Mouse (Mus musculus) intestine, postnatal 0 days (tissue): ENCODE results near the gene Mrpl34. TPM values are rescaled to one million over a fixed set of nuclear protein-coding genes. Genes with fewer than 3 reads are reported as not detected.

Experiments
- ATAC-seq: fragments of 200-750 bp; cut with Nextera tagmentation; 2 replicates; pipeline ENCODE4 v1.8.0; 2017; ENCODE audit warnings: mild to moderate bottlenecking, moderate TSS enrichment, moderate library complexity
- H3K27ac ChIP-seq: fragments of 300-500 bp; sonication (generic); 2 replicates; pipeline ENCODE4 v1.5.1; 2014; ENCODE audit warnings: mild to moderate bottlenecking, low read depth, low read length, moderate library complexity
- H3K27me3 ChIP-seq: fragments of 300-500 bp; sonication (generic); replicated peaks from 2 replicates; pipeline ENCODE4 v1.6.1; 2014; ENCODE audit warnings: low read length, mixed read lengths; ENCODE audit not compliant: control insufficient read depth, insufficient read depth
- H3K36me3 ChIP-seq: fragments of 300-500 bp; sonication (generic); 2 replicates; pipeline ENCODE4 v1.6.1; 2014; ENCODE audit warnings: mild to moderate bottlenecking, moderate library complexity; ENCODE audit not compliant: control insufficient read depth, insufficient read depth
- H3K4me1 ChIP-seq: fragments of 300-500 bp; sonication (generic); replicated peaks from 2 replicates; pipeline ENCODE4 v1.6.1; 2014; ENCODE audit warnings: antibody characterized with exemption, low read length, mixed read lengths; ENCODE audit not compliant: control insufficient read depth, insufficient read depth
- H3K4me2 ChIP-seq: fragments of 300-500 bp; sonication (generic); replicated peaks from 2 replicates; pipeline ENCODE4 v1.6.1; 2014; ENCODE audit warnings: low read depth, mild to moderate bottlenecking, moderate library complexity
- H3K4me3 ChIP-seq: fragments of 300-500 bp; sonication (generic); 2 replicates; pipeline ENCODE4 v1.5.1; 2014; ENCODE audit warnings: low read depth, low read length
- H3K9ac ChIP-seq: fragments of 300-500 bp; sonication (generic); 2 replicates; pipeline ENCODE4 v1.6.1; 2014; ENCODE audit warnings: mild to moderate bottlenecking, low read depth, low read length
- H3K9me3 ChIP-seq: fragments of 300-500 bp; sonication (generic); 2 replicates; pipeline ENCODE4 v1.6.1; 2016; ENCODE audit warnings: mixed run types; ENCODE audit not compliant: control insufficient read depth
- CTCF ChIP-seq: sonication (generic); IDR thresholded peaks from 2 replicates; pipeline ENCODE4 v1.5.1; 2016; ENCODE audit warnings: low read depth, mild to moderate bottlenecking, control low read depth, antibody characterized with exemption, moderate library complexity
- WGBS: fragments of 180-500 bp; shearing (Covaris S2); extraction: QIAGEN DNeasy Blood & Tissue Kit; methylation state at CpG from one replicate; pipeline ENCODE4 v1.1.7; 2014; 5-methylcytosine and 5-hydroxymethylcytosine counted together
- polyA plus RNA-seq: library from polyadenylated mRNA; unstranded; fragments of >200 nt; fragmentation: Nextera tagmentation; extraction: Ambion mirVana; gene quantifications from 2 replicates; pipeline ENCODE4 v1.2.1, GENCODE M21; 2015

Mrpl34 gene
- polyA plus RNA-seq, 1 experiment from 2014 or later: 187 TPM

- no peak for ATAC-seq
- peaks cover 33% of the 10 kb centered on the region for H3K27me3 ChIP-seq
- WGBS: 90% methylated on average over 4 of the region's 4 CpGs
- H3K9ac ChIP-seq: no peak overlapping the region
- no peaks in the 10 kb centered on the region for H3K36me3 ChIP-seq
- TF ChIP-seq CTCF: no peak
- H3K27ac ChIP-seq: no peak overlapping the region
- no peaks in the 10 kb centered on the region for H3K4me1 ChIP-seq
- no peak overlapping the region for H3K4me3 ChIP-seq
- H3K9me3 ChIP-seq: no peaks in the 10 kb centered on the region
- no peak overlapping the region for H3K4me2 ChIP-seq
These were observed 40.6 kb downstream of the Mrpl34 start for GRCm38 (mm10) chr8:71505326-71505725.

GRCm38 (mm10) chr8:71505979-71506378 lies 41.2 kb downstream of the Mrpl34 start:
- 71% methylated on average over 4 of the region's 4 CpGs for WGBS
- Histone ChIP-seq H3K4me2 (no peak overlapping the region), H3K4me1 (no peaks in the 10 kb centered on the region), H3K27me3 (peaks cover 33% of the 10 kb centered on the region), H3K4me3 (no peak overlapping the region), H3K9me3 (no peaks in the 10 kb centered on the region), H3K9ac (no peak overlapping the region), H3K27ac (no peak overlapping the region), H3K36me3 (no peaks in the 10 kb centered on the region)
- no peak for ATAC-seq
- no peak for TF ChIP-seq CTCF

- Histone ChIP-seq H3K9me3 (no peaks in the 10 kb centered on the region), H3K27ac (no peak overlapping the region), H3K4me3 (peak overlapping the region; percentile 40), H3K27me3 (peaks cover 33% of the 10 kb centered on the region), H3K4me2 (peak overlapping the region; percentile 72), H3K4me1 (no peaks in the 10 kb centered on the region), H3K9ac (0 out of 2 replicates have a peak overlapping the region, but pooled peaks have one; percentile 22), H3K36me3 (no peaks in the 10 kb centered on the region)
- peak; percentile 68 for ATAC-seq
- WGBS: under 1% methylated on average over 61 of the region's 61 CpGs
- TF ChIP-seq CTCF: no peak
These were observed 42.9 kb downstream of the Mrpl34 start for GRCm38 (mm10) chr8:71507589-71508104.

DNA sequence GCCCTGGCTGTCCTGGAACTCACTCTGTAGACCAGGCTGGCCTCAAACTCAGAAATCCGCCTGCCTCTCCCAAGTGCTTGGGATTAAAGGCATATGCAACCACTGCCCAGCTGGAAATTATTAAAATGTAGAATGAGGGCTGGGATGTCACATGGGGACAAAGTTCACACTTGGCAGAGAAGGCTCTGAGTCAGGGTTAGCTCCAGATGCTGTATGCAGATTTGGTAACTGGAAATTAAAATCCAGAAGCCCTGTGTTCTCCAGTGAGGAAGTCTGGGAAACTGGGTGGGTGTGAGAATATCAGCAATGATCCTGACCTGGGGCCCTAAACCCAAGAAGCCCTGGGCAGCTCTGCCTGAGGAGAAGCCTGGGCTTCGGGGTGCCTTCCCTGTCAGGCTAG lies 44.6 kb downstream of the Mrpl34 start:
- H3K9me3 ChIP-seq: no peaks in the 10 kb centered on the region
- no peak overlapping the region for H3K4me3 ChIP-seq
- peak overlapping the region; percentile 21; the same call in 1 of the 2 replicates for H3K4me2 ChIP-seq
- peaks cover 33% of the 10 kb centered on the region for H3K27me3 ChIP-seq
- no peaks in the 10 kb centered on the region for H3K36me3 ChIP-seq
- no peaks in the 10 kb centered on the region for H3K4me1 ChIP-seq
- no peak overlapping the region for H3K9ac ChIP-seq
- no peak for ATAC-seq
- 62% methylated on average over 2 of the region's 2 CpGs for WGBS
- H3K27ac ChIP-seq: no peak overlapping the region
- TF ChIP-seq CTCF: no peak

GRCm38 (mm10) chr8:71511644-71512043 lies 46.9 kb downstream of the Mrpl34 start, which contains the start of gene Plvap:
TSS of gene Plvap (minus strand) at chr8:71511752.
- H3K9me3 ChIP-seq: no peaks in the 10 kb centered on the region
- H3K4me3 ChIP-seq: peak within 1 kb of the TSS; percentile 11; the same call in 1 of the 2 replicates
- no peak for ATAC-seq
- H3K36me3 ChIP-seq: no peaks in the 10 kb centered on the region
- H3K27ac ChIP-seq: no peak within 1 kb of the TSS
- peaks cover 23% of the 10 kb centered on the region for H3K27me3 ChIP-seq
- TF ChIP-seq CTCF: no peak
- 33% methylated on average over 14 of the region's 14 CpGs for WGBS
- H3K4me2 ChIP-seq: no peak within 1 kb of the TSS
- H3K9ac ChIP-seq: no peak within 1 kb of the TSS
- H3K4me1 ChIP-seq: no peaks in the 10 kb centered on the region

GRCm38 (mm10) chr8:71513018-71513754 lies 48.4 kb downstream of the Mrpl34 start:
- no peak for ATAC-seq
- TF ChIP-seq CTCF: 0 out of 2 replicates have a peak, but pooled peaks have one; percentile 15
- Histone ChIP-seq H3K4me2 (no peak overlapping the region), H3K36me3 (no peaks in the 10 kb centered on the region), H3K9me3 (no peaks in the 10 kb centered on the region), H3K27ac (no peak overlapping the region), H3K4me1 (no peaks in the 10 kb centered on the region), H3K9ac (no peak overlapping the region), H3K27me3 (peaks cover 8% of the 10 kb centered on the region; the same call in 1 of the 2 replicates), H3K4me3 (no peak overlapping the region)
- WGBS: 67% methylated on average over 15 of the region's 15 CpGs
